ENCODE assay signal across 8 mouse cellular contexts in the genomic region with DNA sequence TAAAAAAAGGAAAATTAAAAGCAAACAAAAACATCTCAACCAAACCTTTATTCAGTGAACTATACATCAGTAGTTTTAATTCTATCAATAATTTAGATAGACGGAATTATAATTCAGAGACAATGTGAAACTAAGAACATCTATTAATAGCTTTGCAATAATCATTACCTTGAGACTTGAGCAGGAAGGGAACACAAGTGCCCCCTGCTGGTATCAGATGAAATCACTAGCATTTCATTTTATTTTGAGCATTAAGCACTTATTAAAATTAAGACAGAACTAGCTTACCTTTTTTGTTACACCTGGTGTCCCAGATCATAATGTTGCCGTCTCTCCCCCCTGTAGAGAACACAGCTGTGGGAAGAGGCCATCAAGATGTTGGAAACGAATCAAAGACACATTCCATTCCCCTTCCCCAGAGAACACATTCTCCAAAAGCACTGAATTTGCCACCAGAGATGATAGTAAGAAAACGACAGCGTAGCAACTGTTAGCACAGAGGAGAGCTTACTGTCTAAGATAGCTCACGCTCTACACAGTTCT. TPM values are rescaled to one million over a fixed set of nuclear protein-coding genes. Genes with fewer than 3 reads are reported as not detected.
DNase-seq lines count a peak whose midpoint lies in the region; ATAC-seq lines count a peak whose summit lies in the region.

No protein-coding gene starts in this region.

- intact Hi-C loops in left cerebral cortex, postnatal 25 days (cut with DNase I), result loop anchor here (2.0 to 10.0 kb wide), 4 partner anchors 91 to 250 kb away; no protein-coding TSS in a partner anchor

- DNase-seq in adrenal gland, adult (ENCODE audit: inconsistent age in 2 of 2, low spot score in 1 of 2), result peak; percentile 14 to 85
- no peak for DNase-seq in adrenal gland, postnatal 25 days
- peak; percentile 30 to 45 for DNase-seq in left cerebral cortex, postnatal 25 days (ENCODE audit: low spot score in 2 of 2)
- no peak for DNase-seq in left cerebral cortex, adult 8-10 months (ENCODE audit: low spot score in 2 of 2)
- DNase-seq in fibroblast of lung, adult 2 months (ENCODE audit: low read depth), result peak; percentile 23
- DNase-seq in right cerebral cortex, postnatal 14 days, result no peak

- ATAC-seq in activated CD4-positive, CD25-positive, alpha-beta regulatory T cell, adult 4 months, result peak; percentile 86
- ATAC-seq in megakaryocyte, adult 5-6 weeks (ENCODE audit: poor library complexity, severe bottlenecking), result peak; percentile 84

RNA-seq across cellular contexts. Expression of a gene that starts 12.4 kb away (rescaled TPM):
- 4.6 and 5.3 TPM in 2 replicates for total RNA-seq in adrenal gland, postnatal 25 days (2021)
- 1 to 10 TPM; 8.2 to 9.1 TPM for total RNA-seq in left cerebral cortex, postnatal 25 days (2021)
- 1 to 10 TPM; 3.9 to 5.9 (median 5.5) TPM for total RNA-seq in left cerebral cortex, adult 8-10 months (2022)
- polyA plus RNA-seq in activated CD4-positive, CD25-positive, alpha-beta regulatory T cell, adult 4 months (2017; shearing (Covaris generic)), result 10 to 100 TPM; 11.2 to 16.9 TPM
- total RNA-seq in megakaryocyte, adult 5-6 weeks (2015), result 34.7 and 36.7 TPM in 2 replicates
- total RNA-seq in megakaryocyte, adult 5-6 weeks (2017), result 24.2 and 30.4 TPM in 2 replicates

RNA-seq across cellular contexts. Expression of a gene that starts 12.5 kb away (rescaled TPM):
- 28.3 and 43.2 TPM in 2 replicates for total RNA-seq in adrenal gland, postnatal 25 days (2021)
- total RNA-seq in left cerebral cortex, postnatal 25 days (2021), result 10 to 100 TPM; 34.5 to 34.9 TPM
- total RNA-seq in left cerebral cortex, adult 8-10 months (2022), result 10 to 100 TPM; 29.0 to 36.4 (median 32.3) TPM
- 10 to 100 TPM; 36.7 to 41.6 TPM for polyA plus RNA-seq in activated CD4-positive, CD25-positive, alpha-beta regulatory T cell, adult 4 months (2017; shearing (Covaris generic))
- 18.1 and 18.2 TPM in 2 replicates for total RNA-seq in megakaryocyte, adult 5-6 weeks (2015)
- total RNA-seq in megakaryocyte, adult 5-6 weeks (2017), result 33.7 and 37.1 TPM in 2 replicates

Comparison
In these comparisons a context has a peak if more than half of its experiments do, and no peak if none do; other contexts are left out.
1. DNase-seq: peak in adrenal gland, adult (2 of 2), left cerebral cortex, postnatal 25 days (2 of 2) and fibroblast of lung, adult 2 months (single experiment); none in adrenal gland, postnatal 25 days (single experiment), left cerebral cortex, adult 8-10 months (0 of 2) and right cerebral cortex, postnatal 14 days (single experiment).